In genomic region chr13:6062305-6062704, GRCm38 (mm10) we compare ENCODE assay signal across 23 mouse cellular contexts.
DNase-seq lines count a peak whose midpoint lies in the region; ATAC-seq and TF ChIP-seq lines count a peak whose summit lies in the region.
"Had no signal": no experiment of that assay in that cellular context is flagged by ENCODE, and none has a peak within 500 bp of the region (broad histone marks: within the 10 kb centered on the region; RNA-seq: fewer than 3 reads in every experiment).

No protein-coding gene starts in this region.

- no peak overlapping the region for H3K4me3 ChIP-seq in small intestine, adult 2 months (ENCODE audit: low read depth, low read length)
- no peak overlapping the region for H3K4me3 ChIP-seq in hindbrain, embryonic 13.5 days
- H3K4me3 ChIP-seq: embryonic facial prominence, embryonic 10.5 days; heart, embryonic 15.5 days; hindbrain, embryonic 15.5 days; limb, embryonic 10.5 days; neural tube, embryonic 12.5 days had no signal

- peak; percentile 9 to 10 for DNase-seq in cerebellum, postnatal 10 days
- no peak for DNase-seq in cerebellum, adult 11 months
- peak; percentile 9 for DNase-seq in NIH3T3 (ENCODE audit: low read depth)
- no peak for DNase-seq in frontal cortex, postnatal 14 days (ENCODE audit: low spot score in 2 of 2)
- DNase-seq: cerebellum, adult 8-10 months; gastrocnemius, postnatal 14 days; heart, postnatal 36 days; kidney, adult 8-10 months; kidney, postnatal 10 days; liver; midbrain, embryonic 14.5 days; retina, postnatal 1 day; right cerebral cortex, postnatal 25 days had no signal

- H3K4me1 ChIP-seq in small intestine, adult 2 months (ENCODE audit: control insufficient read depth, insufficient read depth, insufficient read length, low read length): peaks cover 9% of the 10 kb centered on the region
- peaks cover 9% of the 10 kb centered on the region for H3K4me1 ChIP-seq in hindbrain, embryonic 13.5 days (replicated peaks)
- H3K4me1 ChIP-seq: neural tube, embryonic 12.5 days had no signal

- H3K9me3 ChIP-seq in hindbrain, embryonic 13.5 days: no peaks in the 10 kb centered on the region
- H3K9me3 ChIP-seq: embryonic facial prominence, embryonic 10.5 days; G1E; heart, embryonic 15.5 days; hindbrain, embryonic 15.5 days; limb, embryonic 10.5 days; neural tube, embryonic 12.5 days had no signal

- H3K27me3 ChIP-seq in small intestine, adult 2 months (ENCODE audit: control insufficient read depth, insufficient read depth, low read length): no peaks in the 10 kb centered on the region
- H3K27me3 ChIP-seq in hindbrain, embryonic 13.5 days: no peaks in the 10 kb centered on the region
- H3K27me3 ChIP-seq: heart, embryonic 15.5 days; hindbrain, embryonic 15.5 days; neural tube, embryonic 12.5 days had no signal

- no peak overlapping the region for H3K9ac ChIP-seq in hindbrain, embryonic 13.5 days
- H3K9ac ChIP-seq: heart, embryonic 15.5 days; hindbrain, embryonic 15.5 days; neural tube, embryonic 12.5 days had no signal

- no peaks in the 10 kb centered on the region for H3K36me3 ChIP-seq in small intestine, adult 2 months (ENCODE audit: control insufficient read depth, insufficient read depth, low read length)
- no peaks in the 10 kb centered on the region for H3K36me3 ChIP-seq in hindbrain, embryonic 13.5 days
- H3K36me3 ChIP-seq: embryonic facial prominence, embryonic 10.5 days; G1E; heart, embryonic 15.5 days; hindbrain, embryonic 15.5 days; limb, embryonic 10.5 days; neural tube, embryonic 12.5 days had no signal

- TF ChIP-seq CTCF in small intestine, adult 2 months (IDR thresholded peaks at IDR 0.05; ENCODE audit: extremely low read depth, insufficient read length, insufficient replicate concordance, low read depth, low read length): no peak

- no peak for TF ChIP-seq POLR2A in small intestine, adult 2 months (IDR thresholded peaks at IDR 0.05; ENCODE audit: low read depth, low read length)

- peak overlapping the region; percentile 89 for H3K27ac ChIP-seq in small intestine, adult 2 months (ENCODE audit: insufficient read depth, low read depth, low read length)
- no peak overlapping the region for H3K27ac ChIP-seq in hindbrain, embryonic 13.5 days
- H3K27ac ChIP-seq: embryonic facial prominence, embryonic 10.5 days; heart, embryonic 15.5 days; hindbrain, embryonic 15.5 days; limb, embryonic 10.5 days; neural tube, embryonic 12.5 days had no signal

- H3K4me2 ChIP-seq in hindbrain, embryonic 13.5 days: no peak overlapping the region
- H3K4me2 ChIP-seq: heart, embryonic 15.5 days; hindbrain, embryonic 15.5 days; neural tube, embryonic 12.5 days had no signal

- ATAC-seq in inflammation-experienced regulatory T-cells, adult 6 months: peak; percentile 42
- ATAC-seq in hindbrain, embryonic 13.5 days (ENCODE audit: low FRiP score): no peak
- ATAC-seq: forebrain, embryonic 16.5 days had no signal

- 20% methylated on average over 4 of the region's 4 CpGs for WGBS in small intestine, adult 2 months
- 90% methylated on average over 4 of the region's 4 CpGs for whole genome bisulfite sequencing in hindbrain, embryonic 13.5 days

Comparison
In these comparisons a context has a peak if more than half of its experiments do, and no peak if none do; other contexts are left out.
1. DNase-seq: peak in cerebellum, postnatal 10 days (2 of 2) and NIH3T3 (single experiment); none in cerebellum, adult 11 months (single experiment) and frontal cortex, postnatal 14 days (0 of 2).